Mouse (Mus musculus): Measurements from ENCODE around the gene Gab2. TPM values are rescaled to one million over a fixed set of nuclear protein-coding genes. Genes with fewer than 3 reads are reported as not detected.
A peak's percentile ranks its signal among the peaks of the same experiment; 100 is the strongest.

Gene Gab2
- total RNA-seq, 4 experiments from 2014 or later: 14.2 to 18.4 (median 16.7) TPM

- DNase-seq (ENCODE audit: low spot score in 2 of 2): no peak
These were observed 166.8 kb downstream of the Gab2 start for GRCm38 (mm10) chr7:97248136-97248535.

- DNase-seq (ENCODE audit: low spot score in 2 of 2): no peak
These were observed 170.3 kb downstream of the Gab2 start for GRCm38 (mm10) chr7:97251638-97252037.

GRCm38 (mm10) chr7:97262541-97262940 lies 181.2 kb downstream of the Gab2 start:
- DNase-seq (ENCODE audit: low spot score in 2 of 2): no peak

- DNase-seq (ENCODE audit: low spot score in 2 of 2): no peak
These were observed 189.0 kb downstream of the Gab2 start for GRCm38 (mm10) chr7:97270367-97270766.

GRCm38 (mm10) chr7:97271068-97271467 lies 189.7 kb downstream of the Gab2 start:
- no peak for DNase-seq (ENCODE audit: low spot score in 2 of 2)

GRCm38 (mm10) chr7:97296986-97297385 lies 215.6 kb downstream of the Gab2 start:
- no peak for DNase-seq (ENCODE audit: low spot score in 2 of 2)

- peak; percentile 52 to 73 for DNase-seq (ENCODE audit: low spot score in 2 of 2)
These were observed 216.1 kb downstream of the Gab2 start for GRCm38 (mm10) chr7:97297466-97297865.

GRCm38 (mm10) chr7:97298279-97298678 lies 216.9 kb downstream of the Gab2 start:
- DNase-seq (ENCODE audit: low spot score in 2 of 2): no peak

GRCm38 (mm10) chr7:97298943-97299342 lies 217.6 kb downstream of the Gab2 start:
- peak in 1 of 2 experiments; percentile 1 for DNase-seq (ENCODE audit: low spot score in 2 of 2)

GRCm38 (mm10) chr7:97300914-97301313 lies 219.5 kb downstream of the Gab2 start:
- DNase-seq (ENCODE audit: low spot score in 2 of 2): no peak

GRCm38 (mm10) chr7:97301321-97301720 lies 219.9 kb downstream of the Gab2 start:
- DNase-seq (ENCODE audit: low spot score in 2 of 2): peak in 1 of 2 experiments; percentile 2

- DNase-seq (ENCODE audit: low spot score in 2 of 2): peak in 1 of 2 experiments; percentile 1
These were observed 220.9 kb downstream of the Gab2 start for GRCm38 (mm10) chr7:97302261-97302660.

GRCm38 (mm10) chr7:97302876-97303275 lies 221.5 kb downstream of the Gab2 start:
- peak in 1 of 2 experiments; percentile 2 for DNase-seq (ENCODE audit: low spot score in 2 of 2)

- peak in 1 of 2 experiments; percentile 2 for DNase-seq (ENCODE audit: low spot score in 2 of 2)
These were observed 222.2 kb downstream of the Gab2 start for GRCm38 (mm10) chr7:97303614-97304013.

GRCm38 (mm10) chr7:97304471-97304870 lies 223.1 kb downstream of the Gab2 start:
- no peak for DNase-seq (ENCODE audit: low spot score in 2 of 2)

- DNase-seq (ENCODE audit: low spot score in 2 of 2): peak in 1 of 2 experiments; percentile 1
These were observed 223.8 kb downstream of the Gab2 start for GRCm38 (mm10) chr7:97305206-97305605.

GRCm38 (mm10) chr7:97306813-97307212 lies 225.4 kb downstream of the Gab2 start:
- DNase-seq (ENCODE audit: low spot score in 2 of 2): no peak

- DNase-seq (ENCODE audit: low spot score in 2 of 2): peak in 1 of 2 experiments; percentile 1
These were observed 226.2 kb downstream of the Gab2 start for GRCm38 (mm10) chr7:97307546-97307945.

- peak; percentile 0 to 2 for DNase-seq (ENCODE audit: low spot score in 2 of 2)
These were observed 228.3 kb downstream of the Gab2 start for GRCm38 (mm10) chr7:97309461-97310340.

- DNase-seq (ENCODE audit: low spot score in 2 of 2): no peak
These were observed 228.9 kb downstream of the Gab2 start for GRCm38 (mm10) chr7:97310341-97310635.

GRCm38 (mm10) chr7:97311620-97312019 lies 230.2 kb downstream of the Gab2 start:
- no peak for DNase-seq (ENCODE audit: low spot score in 2 of 2)

- DNase-seq (ENCODE audit: low spot score in 2 of 2): no peak
These were observed 230.8 kb downstream of the Gab2 start for GRCm38 (mm10) chr7:97312196-97312595.

GRCm38 (mm10) chr7:97312856-97313255 lies 231.5 kb downstream of the Gab2 start:
- DNase-seq (ENCODE audit: low spot score in 2 of 2): no peak

All from layer of hippocampus, adult 8-10 months (tissue).